Mouse (Mus musculus): ENCODE data around the gene Fkbp7. TPM values are rescaled to one million over a fixed set of nuclear protein-coding genes. Genes with fewer than 3 reads are reported as not detected.

The Fkbp7 gene
- 0.08 and 0.11 TPM in 2 replicates for polyA plus RNA-seq (2012; rRNA removed)

GRCm38 (mm10) chr2:76672966-76673392, at the start of gene Fkbp7:
Fkbp7 (minus strand) TSS chr2:76673116.

GRCm38 (mm10) chr2:76674725-76675427, 2.0 kb upstream of the Fkbp7 start, which contains the start of gene Plekha3:
Plekha3 (plus strand) TSS chr2:76675281.

GRCm38 (mm10) chr2:76647883-76648570, 24.9 kb downstream of the Fkbp7 start, which contains the start of the genes Prkra and Pjvk:
Prkra (minus strand) TSS chr2:76648015.
Pjvk (plus strand) TSS chr2:76648476.

Other genes with a start within 250 kb of the Fkbp7 start
- 5.6 and 5.8 TPM in 2 replicates for gene Prkra, start 25.1 kb downstream of the Fkbp7 start, polyA plus RNA-seq (2012; rRNA removed)
- gene Pjvk, start 24.6 kb downstream of the Fkbp7 start, polyA plus RNA-seq (2012; rRNA removed), result not detected in 2 replicates
- gene Plekha3, start 2.2 kb upstream of the Fkbp7 start, polyA plus RNA-seq (2012; rRNA removed), result 2.9 and 3.1 TPM in 2 replicates

Measured in stomach, adult 2 months (tissue).